Mouse (Mus musculus): ENCODE data around the gene Mob3c.

DNA sequence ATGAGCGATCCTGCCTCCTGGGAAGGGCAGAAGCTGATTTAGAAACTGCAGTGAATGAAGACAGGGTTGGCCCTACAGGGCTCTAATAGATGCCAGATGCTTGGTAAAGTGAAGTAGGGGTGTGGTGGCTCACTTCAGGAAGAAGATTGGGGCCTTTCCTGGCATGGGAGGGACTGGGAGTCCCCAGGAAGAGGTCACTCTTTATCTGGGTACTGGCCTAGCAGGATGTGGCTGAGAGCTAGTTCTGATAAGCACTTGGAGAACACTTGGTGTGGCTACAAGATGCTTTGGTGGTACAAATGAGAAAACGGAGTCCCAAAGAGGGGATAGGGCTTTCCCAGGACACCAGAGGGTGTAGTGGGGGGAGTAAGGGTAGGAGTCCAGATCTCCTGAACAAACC, 3.7 kb upstream of the Mob3c start:
- TF ChIP-seq CTCF (conservative IDR thresholded peaks at IDR 0.05; ENCODE audit: insufficient read depth, insufficient read length, low read depth, low read length) = no peak
- no peak for TF ChIP-seq POLR2A (IDR thresholded peaks at IDR 0.05; ENCODE audit: low read depth, low read length)
